15 mouse cellular contexts compared by ENCODE assay signal in genomic region chr5:55355483-55355882, GRCm38 (mm10).
DNase-seq lines count a peak whose midpoint lies in the region; ATAC-seq and TF ChIP-seq lines count a peak whose summit lies in the region.
"Had no signal": no experiment of that assay in that cellular context is flagged by ENCODE, and none has a peak within 500 bp of the region (broad histone marks: within the 10 kb centered on the region; RNA-seq: fewer than 3 reads in every experiment).

No protein-coding gene starts in this region.

- H3K27me3 ChIP-seq in midbrain, postnatal 0 days (ENCODE audit: insufficient read depth, low read length), result no peaks in the 10 kb centered on the region
- H3K27me3 ChIP-seq in midbrain, embryonic 14.5 days (ENCODE audit: control insufficient read depth, insufficient read depth, low read length), result no peaks in the 10 kb centered on the region
- no peaks in the 10 kb centered on the region for H3K27me3 ChIP-seq in heart, embryonic 10.5 days (ENCODE audit: insufficient read depth, poor library complexity, severe bottlenecking)
- H3K27me3 ChIP-seq in liver, embryonic 11.5 days (replicated peaks; ENCODE audit: control insufficient read depth, insufficient read depth, low read length), result no peaks in the 10 kb centered on the region
- H3K27me3 ChIP-seq: limb, embryonic 15.5 days; neural tube, embryonic 12.5 days had no signal

- H3K9ac ChIP-seq in midbrain, postnatal 0 days (replicated peaks; ENCODE audit: low read length, poor library complexity, severe bottlenecking), result no peak overlapping the region
- no peak overlapping the region for H3K9ac ChIP-seq in midbrain, embryonic 14.5 days (replicated peaks; ENCODE audit: low read length)
- H3K9ac ChIP-seq in liver, embryonic 11.5 days (ENCODE audit: low read depth, low read length), result no peak overlapping the region
- H3K9ac ChIP-seq: limb, embryonic 15.5 days; neural tube, embryonic 12.5 days had no signal

- 36% methylated on average over 2 of the region's 2 CpGs for WGBS in midbrain, postnatal 0 days
- WGBS in midbrain, embryonic 14.5 days, result 35% methylated on average over 2 of the region's 2 CpGs
- WGBS in heart, embryonic 10.5 days, result 58% methylated on average over 2 of the region's 2 CpGs
- 51% methylated on average over 2 of the region's 2 CpGs for WGBS in liver, embryonic 11.5 days

- DNase-seq in frontal cortex, postnatal 25 days (ENCODE audit: low spot score in 2 of 2), result no peak
- DNase-seq in midbrain, postnatal 0 days (ENCODE audit: low spot score), result peak; percentile 30
- no peak for DNase-seq in midbrain, embryonic 14.5 days
- peak; percentile 54 for DNase-seq in embryo, embryonic 11 days
- DNase-seq in right cerebral cortex, postnatal 36 days (ENCODE audit: low spot score in 2 of 2), result peak; percentile 2 to 6
- DNase-seq in heart, embryonic 10.5 days (ENCODE audit: low spot score), result no peak
- DNase-seq in liver, embryonic 11.5 days (ENCODE audit: low spot score), result no peak
- DNase-seq: cerebellum, postnatal 14 days; gastrocnemius, postnatal 14 days; kidney, postnatal 14 days; retina, postnatal 1 day had no signal

- H3K4me3 ChIP-seq in midbrain, postnatal 0 days (ENCODE audit: low read depth, low read length), result no peak overlapping the region
- no peak overlapping the region for H3K4me3 ChIP-seq in midbrain, embryonic 14.5 days (replicated peaks; ENCODE audit: low read depth, low read length)
- no peak overlapping the region for H3K4me3 ChIP-seq in heart, embryonic 10.5 days
- no peak overlapping the region for H3K4me3 ChIP-seq in liver, embryonic 11.5 days (ENCODE audit: low read depth, low read length)
- H3K4me3 ChIP-seq: erythroblast, embryonic 14.5 days; limb, embryonic 15.5 days; neural tube, embryonic 12.5 days had no signal

- no peak overlapping the region for H3K27ac ChIP-seq in midbrain, postnatal 0 days (ENCODE audit: low read depth, low read length)
- H3K27ac ChIP-seq in midbrain, embryonic 14.5 days (replicated peaks; ENCODE audit: low read depth, low read length), result no peak overlapping the region
- no peak overlapping the region for H3K27ac ChIP-seq in heart, embryonic 10.5 days
- H3K27ac ChIP-seq in liver, embryonic 11.5 days (ENCODE audit: low read depth, low read length), result no peak overlapping the region
- H3K27ac ChIP-seq: limb, embryonic 15.5 days; neural tube, embryonic 12.5 days had no signal

- no peak for TF ChIP-seq CTCF in midbrain, postnatal 0 days (IDR thresholded peaks at IDR 0.05)

- no peak overlapping the region for H3K4me2 ChIP-seq in midbrain, postnatal 0 days (ENCODE audit: low read depth, low read length, poor library complexity, severe bottlenecking)
- no peak overlapping the region for H3K4me2 ChIP-seq in midbrain, embryonic 14.5 days (ENCODE audit: low read length)
- no peak overlapping the region for H3K4me2 ChIP-seq in liver, embryonic 11.5 days
- H3K4me2 ChIP-seq: limb, embryonic 15.5 days; neural tube, embryonic 12.5 days had no signal

- H3K36me3 ChIP-seq in midbrain, postnatal 0 days (ENCODE audit: insufficient read depth, low read length), result no peaks in the 10 kb centered on the region
- H3K36me3 ChIP-seq in midbrain, embryonic 14.5 days (ENCODE audit: control insufficient read depth, insufficient read depth, low read length), result no peaks in the 10 kb centered on the region
- H3K36me3 ChIP-seq in heart, embryonic 10.5 days, result no peaks in the 10 kb centered on the region
- H3K36me3 ChIP-seq in liver, embryonic 11.5 days (ENCODE audit: control insufficient read depth, insufficient read depth, low read length), result no peaks in the 10 kb centered on the region
- H3K36me3 ChIP-seq: limb, embryonic 15.5 days; neural tube, embryonic 12.5 days had no signal

- H3K9me3 ChIP-seq in midbrain, postnatal 0 days (ENCODE audit: low read length), result no peaks in the 10 kb centered on the region
- no peaks in the 10 kb centered on the region for H3K9me3 ChIP-seq in midbrain, embryonic 14.5 days (ENCODE audit: control insufficient read depth, low read length)
- H3K9me3 ChIP-seq in heart, embryonic 10.5 days, result no peaks in the 10 kb centered on the region
- no peaks in the 10 kb centered on the region for H3K9me3 ChIP-seq in liver, embryonic 11.5 days (ENCODE audit: control insufficient read depth, low read length)
- H3K9me3 ChIP-seq: limb, embryonic 15.5 days; neural tube, embryonic 12.5 days had no signal

- no peaks in the 10 kb centered on the region for H3K4me1 ChIP-seq in midbrain, postnatal 0 days (ENCODE audit: insufficient read depth, low read length)
- no peaks in the 10 kb centered on the region for H3K4me1 ChIP-seq in midbrain, embryonic 14.5 days (ENCODE audit: control insufficient read depth, insufficient read depth, low read length)
- no peaks in the 10 kb centered on the region for H3K4me1 ChIP-seq in heart, embryonic 10.5 days
- no peaks in the 10 kb centered on the region for H3K4me1 ChIP-seq in liver, embryonic 11.5 days (replicated peaks; ENCODE audit: control insufficient read depth, insufficient read depth, low read length)
- H3K4me1 ChIP-seq: limb, embryonic 15.5 days; neural tube, embryonic 12.5 days had no signal

- ATAC-seq in frontal cortex, adult (ENCODE audit: low TSS enrichment), result peak; percentile 95
- ATAC-seq in midbrain, postnatal 0 days (ENCODE audit: low FRiP score), result no peak
- no peak for ATAC-seq in midbrain, embryonic 14.5 days (ENCODE audit: low FRiP score, low TSS enrichment)
- no peak for ATAC-seq in liver, embryonic 11.5 days (replicated peaks; ENCODE audit: low FRiP score)

Comparison
In these comparisons a context has a peak if more than half of its experiments do, and no peak if none do; other contexts are left out.
1. DNase-seq: peak in midbrain, postnatal 0 days (single experiment), embryo, embryonic 11 days (single experiment) and right cerebral cortex, postnatal 36 days (2 of 2); none in frontal cortex, postnatal 25 days (0 of 2), midbrain, embryonic 14.5 days (single experiment), heart, embryonic 10.5 days (single experiment) and liver, embryonic 11.5 days (single experiment).